Mouse (Mus musculus) layer of hippocampus, postnatal 10 days (tissue): ENCODE results near the gene Armt1. TPM values are rescaled to one million over a fixed set of nuclear protein-coding genes. Genes with fewer than 3 reads are reported as not detected.

Experiments used
- total RNA-seq, 2 experiments: library from RNA; stranded (reverse); gene quantifications; 2 replicates each; pipeline ENCODE4 v1.2.3; 2021

The Armt1 gene
- total RNA-seq, 2 experiments from 2014 or later = 10.8 to 11.1 TPM

Other genes with a start within 250 kb of the Armt1 start
- gene Akap12, start 166.1 kb upstream of the Armt1 start, total RNA-seq = 10 to 100 TPM; 32.3 to 33.1 TPM
- 10 to 100 TPM; 10.8 to 12.0 TPM for gene Zbtb2, start 44.4 kb upstream of the Armt1 start, total RNA-seq
- 10 to 100 TPM; 22.4 to 23.2 TPM for gene Rmnd1, start 79 bp upstream of the Armt1 start, total RNA-seq
- gene Ccdc170, start 50.0 kb downstream of the Armt1 start, total RNA-seq = under 1 TPM; 0.49 to 0.89 TPM
- gene Esr1, start 179.1 kb downstream of the Armt1 start, total RNA-seq = 1 to 10 TPM; 1.1 to 2.2 TPM